Mouse (Mus musculus) left cerebral cortex, adult 11 months (tissue): ENCODE data around the gene Yjefn3.

ENCODE experiments used
- DNase-seq: peaks from one replicate; pipeline ENCODE4 v3.0.0; 2022; ENCODE audit warnings: low spot score

Gene Yjefn3

GRCm38 (mm10) chr8:69879678-69880077, 22.8 kb downstream of the Yjefn3 start:
- DNase-seq: no peak

DNA sequence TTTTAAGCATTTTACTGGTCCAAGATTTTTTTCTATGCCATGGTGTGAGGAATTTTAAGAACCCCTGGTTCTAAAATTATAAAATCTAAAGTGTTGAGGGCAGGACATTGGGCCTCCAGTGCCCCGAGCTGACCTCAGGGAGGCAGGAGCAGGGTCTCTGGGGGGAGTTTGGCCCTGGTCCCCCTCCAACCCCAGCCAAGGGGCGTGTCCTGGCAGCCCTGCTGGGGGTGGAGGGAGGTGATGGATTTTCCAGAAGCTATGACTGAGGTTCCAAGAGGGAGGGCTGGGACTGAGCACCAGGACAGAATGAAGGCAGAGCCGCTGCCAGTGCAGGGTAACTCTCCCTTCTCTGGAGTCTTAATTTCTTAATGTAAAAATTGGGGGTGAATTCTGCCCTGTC, 24.5 kb downstream of the Yjefn3 start:
- DNase-seq: no peak

DNA sequence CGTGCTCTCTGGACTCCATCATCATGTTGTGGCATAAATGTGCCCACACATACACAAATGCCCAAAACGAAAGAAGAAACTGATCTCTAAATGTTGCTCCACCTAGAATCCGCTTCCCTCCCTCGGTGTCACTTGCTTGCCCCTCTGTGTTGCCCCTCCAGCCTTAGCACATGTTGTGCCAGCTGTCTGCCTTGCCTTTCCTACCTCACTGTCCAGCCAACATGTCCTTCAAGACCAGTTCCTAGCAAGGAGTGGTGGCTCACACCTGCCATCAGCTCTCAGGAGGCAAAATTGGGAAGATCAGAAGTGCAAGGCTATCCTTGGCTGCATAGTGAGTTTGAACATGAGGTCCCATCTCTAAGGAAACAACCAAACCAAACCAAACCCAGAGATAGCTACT, 25.1 kb downstream of the Yjefn3 start:
- DNase-seq: no peak

DNA sequence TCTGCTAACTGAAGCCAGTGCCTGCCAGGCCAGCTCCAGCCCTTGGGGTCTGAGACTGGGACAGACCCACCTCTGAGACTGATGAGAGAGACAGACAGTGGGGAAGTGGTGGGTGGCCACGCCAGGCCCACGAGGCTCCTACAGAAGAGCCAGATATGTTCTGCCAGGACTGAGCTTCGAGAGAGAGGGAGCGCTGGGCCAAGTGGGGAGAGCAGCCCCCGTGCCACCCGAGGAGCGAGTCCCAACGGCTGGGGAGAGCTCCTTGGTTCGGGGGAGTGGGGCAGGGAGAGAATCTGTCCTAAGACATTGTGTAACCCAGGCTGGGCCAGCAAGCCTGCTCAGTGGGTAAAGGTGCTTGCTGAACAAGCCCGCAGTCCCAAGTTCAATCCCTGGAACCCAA, 25.5 kb downstream of the Yjefn3 start:
- no peak for DNase-seq

DNA sequence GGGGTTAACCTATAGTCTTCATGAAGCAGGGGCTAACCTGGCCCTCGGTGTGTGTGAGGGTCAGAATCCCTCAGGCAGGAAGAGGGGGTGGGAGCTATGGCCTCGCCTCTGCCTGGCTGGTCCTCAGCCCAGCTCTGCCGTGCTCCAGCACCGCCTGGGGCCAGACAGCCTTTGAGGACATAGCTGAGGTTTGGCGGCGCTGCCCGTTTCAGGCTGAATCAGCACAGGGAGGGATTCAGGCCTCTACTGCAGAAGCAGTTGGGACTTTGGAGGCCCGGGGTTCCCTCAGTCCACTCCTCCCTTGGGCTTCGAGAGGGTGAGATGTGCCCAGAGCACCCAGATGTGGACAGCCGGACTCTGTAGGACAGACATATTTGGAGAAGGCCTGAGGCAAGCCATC, 26.4 kb downstream of the Yjefn3 start:
- DNase-seq: no peak

DNA sequence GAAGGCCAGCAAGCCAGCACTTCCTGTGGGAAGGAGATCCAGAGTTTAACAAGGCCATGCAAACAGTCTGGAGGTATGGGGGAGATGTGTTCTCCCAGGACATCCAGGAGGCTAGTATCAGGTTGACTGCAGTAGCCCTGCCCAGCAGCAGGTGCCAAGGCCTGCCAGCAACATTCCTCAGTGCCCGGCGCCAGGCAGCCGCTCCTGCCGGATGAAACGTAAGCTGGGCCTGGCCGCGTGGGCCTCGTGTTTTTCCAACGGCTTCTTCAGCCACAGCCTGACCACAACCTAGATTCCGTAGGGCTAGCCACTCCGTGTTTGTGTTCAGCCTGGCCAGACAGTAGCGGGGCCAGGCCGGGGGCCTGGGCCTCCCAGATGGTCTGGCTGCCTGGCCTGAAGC, 27.9 kb downstream of the Yjefn3 start:
- no peak for DNase-seq

GRCm38 (mm10) chr8:69874155-69874554, 28.4 kb downstream of the Yjefn3 start:
- no peak for DNase-seq

GRCm38 (mm10) chr8:69870907-69871306, 31.6 kb downstream of the Yjefn3 start:
- no peak for DNase-seq

DNA sequence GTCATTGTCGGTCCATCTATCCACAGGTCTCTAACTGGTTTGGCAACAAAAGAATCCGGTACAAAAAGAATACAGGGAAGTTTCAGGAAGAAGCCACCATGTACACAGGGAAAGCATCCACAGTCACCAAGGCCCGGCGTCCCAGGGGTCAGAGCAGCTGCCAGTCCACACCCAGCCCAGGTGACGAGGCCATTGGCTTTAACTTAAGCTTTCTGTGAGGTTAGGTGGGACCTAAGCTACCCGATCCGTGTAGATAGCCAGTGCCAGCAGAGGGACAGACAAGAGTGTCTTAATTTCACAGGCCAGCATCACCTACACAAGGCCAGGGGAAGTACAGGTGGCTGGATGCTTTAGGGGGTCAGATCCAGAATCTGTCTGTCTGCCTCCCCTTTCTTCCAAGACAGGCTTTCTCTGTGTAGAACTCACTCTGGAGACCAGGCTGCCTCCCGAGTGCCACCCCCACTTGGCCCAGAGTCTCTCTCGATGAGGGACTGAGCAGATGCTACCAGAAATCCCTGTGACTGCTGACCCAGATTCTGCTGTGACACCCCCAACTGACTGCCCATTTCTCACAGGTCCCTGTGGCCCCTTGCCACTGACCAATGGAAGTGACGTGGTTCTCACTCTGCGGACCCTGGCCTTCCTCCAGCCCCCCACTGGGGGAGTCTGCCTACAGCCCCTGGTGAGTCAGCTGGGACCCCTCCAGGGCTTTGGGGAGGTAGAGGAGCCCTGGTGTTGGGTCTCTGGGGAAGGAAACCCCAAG, 32.3 kb downstream of the Yjefn3 start:
- DNase-seq: no peak

- DNase-seq: no peak
These were observed 34.7 kb downstream of the Yjefn3 start for GRCm38 (mm10) chr8:69867696-69868326.

- DNase-seq: no peak
These were observed 38.3 kb downstream of the Yjefn3 start for GRCm38 (mm10) chr8:69864180-69864579.

- no peak for DNase-seq
These were observed 39.0 kb downstream of the Yjefn3 start for GRCm38 (mm10) chr8:69863387-69864020.

- no peak for DNase-seq
These were observed 41.3 kb downstream of the Yjefn3 start for GRCm38 (mm10) chr8:69861251-69861650.

DNA sequence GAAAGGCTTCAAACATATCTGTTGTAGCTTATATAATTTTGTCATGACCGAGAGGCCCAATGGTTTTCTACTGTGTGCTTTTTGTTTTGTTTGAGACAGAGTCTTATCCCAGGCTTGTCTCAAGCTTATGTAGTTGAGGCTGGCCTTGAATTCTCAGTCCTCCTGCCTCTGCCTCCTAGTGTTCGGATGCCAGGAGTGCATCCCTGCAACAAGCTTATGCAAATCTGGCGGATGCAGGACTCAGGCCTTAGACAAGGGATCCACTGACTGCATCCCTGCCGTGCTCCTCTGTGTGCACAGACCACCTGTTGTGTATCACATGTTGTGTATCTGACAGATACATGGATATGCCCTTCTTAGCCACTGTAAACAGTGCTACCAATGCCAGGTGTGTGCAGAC, 41.7 kb downstream of the Yjefn3 start:
- DNase-seq: no peak

GRCm38 (mm10) chr8:69853869-69854268, 48.6 kb downstream of the Yjefn3 start:
- no peak for DNase-seq

DNA sequence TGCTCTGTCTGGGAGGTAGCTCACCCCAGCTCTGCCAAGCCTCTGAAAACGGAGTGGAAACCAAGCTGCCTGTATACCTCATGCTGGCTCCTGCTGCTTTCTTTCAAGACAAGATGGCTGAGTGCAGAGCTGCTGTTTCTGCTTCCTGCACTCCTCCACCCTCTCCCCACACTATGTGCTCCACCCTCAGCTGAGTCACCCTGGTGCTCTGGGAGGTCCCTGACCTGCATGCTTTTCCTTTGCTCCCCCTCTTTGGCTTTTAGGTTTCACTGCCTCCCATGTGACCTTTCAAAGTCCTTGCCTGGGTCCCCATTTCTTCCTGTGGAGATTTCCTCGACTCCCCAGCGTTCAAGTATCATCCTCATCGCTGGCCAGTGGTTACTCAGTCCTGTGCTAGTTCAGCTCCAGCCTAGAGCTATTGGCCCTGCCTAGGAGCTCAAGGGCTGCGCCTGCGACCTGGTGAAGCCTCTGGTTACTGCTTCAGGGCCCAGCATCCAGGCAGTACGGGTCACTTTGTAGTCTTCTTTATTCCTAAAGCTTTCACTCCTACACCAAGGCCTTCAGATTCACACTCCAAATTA, 51.5 kb downstream of the Yjefn3 start:
- DNase-seq: no peak

- DNase-seq: no peak
These were observed 52.6 kb downstream of the Yjefn3 start for GRCm38 (mm10) chr8:69849899-69850298.

DNA sequence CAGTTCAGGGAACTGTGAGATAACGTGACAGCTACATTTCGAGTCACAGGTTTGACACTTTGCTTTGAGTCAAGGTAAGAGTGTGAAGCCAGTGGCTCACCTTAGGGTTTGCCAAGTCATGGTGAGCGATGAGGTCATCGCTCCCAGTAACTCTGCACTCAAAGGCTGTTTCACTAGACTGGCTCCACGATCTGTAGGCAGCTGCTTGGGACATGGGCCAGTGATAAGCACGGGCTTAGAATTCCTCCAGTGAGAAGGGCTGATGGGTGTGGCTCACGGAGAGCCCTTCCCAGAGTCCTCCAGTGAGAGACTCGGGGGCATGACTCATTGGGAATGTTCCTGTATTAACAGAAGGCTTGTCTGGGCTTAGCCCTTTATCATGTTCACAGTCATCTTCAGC, 53.6 kb downstream of the Yjefn3 start:
- DNase-seq: no peak

DNA sequence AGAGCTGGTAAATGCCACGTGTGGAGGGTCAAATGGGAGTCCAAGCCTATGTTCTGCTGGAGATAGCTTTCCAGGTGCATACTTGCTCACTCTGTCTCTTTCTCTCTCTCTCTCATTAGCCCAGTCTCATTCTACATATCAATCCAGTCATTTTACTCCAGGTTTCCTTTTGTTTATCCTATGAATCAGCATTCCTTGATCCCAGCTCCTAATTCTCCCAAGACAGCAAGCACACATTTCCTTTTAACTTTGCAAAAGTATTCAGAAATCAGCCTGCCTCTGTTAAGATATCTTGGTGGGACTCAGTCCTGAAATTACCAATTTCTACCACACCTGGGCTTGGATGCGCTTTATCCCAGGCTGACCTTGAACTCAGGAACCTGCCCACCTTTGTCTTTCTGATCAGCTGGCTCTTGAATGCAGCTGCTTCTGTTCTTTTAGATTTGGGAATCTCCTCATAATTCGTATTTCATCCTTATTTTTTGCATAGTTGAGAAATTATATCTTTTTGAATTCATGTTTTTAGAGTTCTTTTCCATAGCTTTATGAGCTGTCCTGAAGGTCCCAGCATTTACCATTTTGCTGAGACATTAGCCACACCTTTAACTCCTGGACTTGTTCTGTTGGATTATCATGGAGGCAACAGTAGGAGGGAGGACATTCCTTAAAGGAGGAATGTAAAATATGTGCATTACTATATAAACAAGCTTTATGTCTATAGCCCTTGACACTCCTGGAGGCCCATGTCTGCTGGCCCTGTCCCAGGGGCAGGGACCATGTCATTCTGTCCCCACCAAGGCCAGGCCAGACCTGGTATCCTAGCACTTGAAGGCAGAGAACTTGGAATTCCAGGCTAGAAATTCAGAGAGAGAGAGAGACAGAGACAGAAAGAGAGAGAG, 55.1 kb downstream of the Yjefn3 start:
- no peak for DNase-seq
